Mouse (Mus musculus) adrenal gland, postnatal 14 days (tissue): ENCODE data around the gene Tbc1d16. TPM values are rescaled to one million over a fixed set of nuclear protein-coding genes. Genes with fewer than 3 reads are reported as not detected.

Experiments used
- DNase-seq: peaks from one replicate; pipeline ENCODE4 v3.0.0; 2021; ENCODE audit warnings: mixed read lengths
- total RNA-seq: library from RNA; stranded (reverse); gene quantifications from 2 replicates; pipeline ENCODE4 v1.2.3, GENCODE M21; 2021

Gene Tbc1d16
- total RNA-seq, 1 experiment from 2014 or later = 18.7 TPM

DNA sequence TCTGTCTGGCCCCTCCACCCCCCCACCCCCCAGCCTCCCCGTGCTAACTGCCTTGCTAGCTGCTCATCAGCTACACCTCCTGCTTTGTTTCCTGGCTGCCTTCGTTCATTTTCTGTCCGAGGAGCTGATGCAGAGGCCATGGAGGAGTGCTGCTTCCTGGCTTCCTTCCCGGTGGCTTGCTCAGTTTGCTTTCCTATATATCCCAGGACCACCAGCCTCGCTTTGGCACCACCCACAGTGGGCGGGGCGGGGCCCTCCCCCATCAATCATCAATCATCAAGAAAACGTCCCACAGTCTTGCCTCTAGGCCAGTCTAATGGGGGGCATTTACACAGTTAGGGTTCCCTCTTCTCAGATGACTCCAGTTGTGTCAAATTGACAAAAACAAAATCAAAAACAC, 8.1 kb upstream of the Tbc1d16 start:
- DNase-seq = no peak

DNA sequence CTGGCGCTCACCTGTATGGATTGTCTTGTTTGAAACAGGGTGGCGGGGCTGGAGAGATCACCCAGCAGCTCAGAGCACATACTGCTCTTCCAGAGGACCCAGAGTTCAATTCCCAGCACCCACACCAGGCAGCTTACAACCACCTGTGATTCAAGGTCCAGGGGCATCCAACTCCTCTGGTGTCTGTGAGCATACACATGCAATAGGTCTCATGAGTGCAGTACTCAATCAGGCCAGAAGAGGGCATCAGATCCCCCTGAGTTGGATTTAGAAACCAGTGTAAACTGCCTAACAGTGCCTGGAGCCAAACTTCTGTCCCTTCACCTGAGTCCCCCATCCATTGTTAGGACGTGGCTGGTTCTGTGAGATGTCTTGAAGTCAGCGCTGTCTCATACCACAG, 7.3 kb upstream of the Tbc1d16 start:
- peak; percentile 67 for DNase-seq

DNA sequence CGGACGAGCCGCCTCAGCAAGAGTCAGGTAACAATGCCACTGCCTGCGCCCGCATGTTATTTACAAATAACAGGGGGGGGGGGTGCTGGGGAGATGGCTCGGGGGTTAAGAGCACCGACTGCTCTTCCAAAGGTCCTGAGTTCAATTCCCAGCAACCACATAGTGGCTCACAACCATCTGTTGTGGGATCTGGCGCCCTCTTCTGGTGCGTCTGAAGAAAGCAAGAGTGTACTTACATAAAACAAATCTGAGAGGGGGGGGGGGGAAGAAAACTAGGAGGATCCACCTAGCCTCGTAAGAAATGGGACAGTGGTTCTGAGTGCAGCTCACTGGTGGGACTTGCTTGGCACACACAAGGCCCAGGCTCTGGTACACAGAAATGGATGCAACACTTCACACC, 6.5 kb upstream of the Tbc1d16 start:
- no peak for DNase-seq

DNA sequence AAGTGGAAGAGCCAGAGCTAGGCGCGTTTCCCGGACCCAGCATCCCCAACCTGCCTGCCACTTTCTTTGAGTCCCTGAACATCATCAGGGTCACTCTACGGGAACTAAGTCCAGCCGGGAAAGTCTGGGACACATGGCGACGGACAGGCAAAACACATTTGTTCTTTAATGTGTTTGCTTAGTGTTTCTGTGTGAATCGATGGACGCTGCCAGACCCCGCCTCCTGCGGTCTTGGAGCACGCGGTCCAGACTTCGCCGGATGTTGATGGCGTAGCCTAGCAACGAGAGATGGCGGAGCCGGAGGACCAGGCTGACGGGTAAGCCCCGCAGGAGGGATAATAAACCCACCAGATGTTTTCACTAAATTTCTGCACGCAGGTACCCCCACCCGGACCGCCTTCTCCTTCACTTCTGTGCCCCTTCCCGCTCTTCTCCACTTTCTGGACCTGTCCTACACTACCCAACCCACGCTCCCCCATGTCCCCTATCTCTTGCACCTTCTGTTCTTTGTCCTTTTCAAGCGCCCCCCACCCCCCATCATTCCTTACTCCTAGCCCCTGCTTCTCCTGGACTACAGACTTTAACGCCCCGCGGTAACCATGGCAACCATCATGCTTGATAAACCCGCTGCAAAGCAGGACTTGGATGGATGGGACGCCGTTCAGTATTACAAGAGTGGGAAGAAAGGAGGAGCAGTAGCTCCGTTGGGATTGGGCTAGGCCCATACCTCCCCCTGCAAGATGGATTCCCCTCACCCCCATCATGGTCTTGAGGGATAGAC, 737 bp upstream of the Tbc1d16 start:
- peak; percentile 77 for DNase-seq

DNA sequence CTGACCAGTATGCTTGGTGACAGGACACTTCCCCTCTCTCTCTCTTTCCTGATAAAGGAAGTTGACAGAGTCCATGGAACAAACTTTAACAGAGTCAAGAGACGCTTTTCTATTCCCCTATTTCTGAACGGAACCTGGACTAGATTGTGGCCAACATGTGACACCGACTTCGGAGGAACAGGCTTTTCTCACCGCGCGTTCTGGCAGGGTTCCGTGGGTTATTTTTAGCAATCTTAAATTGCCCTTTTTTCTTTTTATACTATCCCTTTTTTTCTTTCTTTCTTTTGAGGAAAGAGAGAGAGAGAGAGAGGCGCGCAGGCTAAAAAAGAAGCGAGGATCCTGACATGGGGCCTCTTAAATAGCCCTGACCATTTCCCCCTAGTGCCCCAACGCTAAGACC, 708 bp downstream of the Tbc1d16 start:
- no peak for DNase-seq

DNA sequence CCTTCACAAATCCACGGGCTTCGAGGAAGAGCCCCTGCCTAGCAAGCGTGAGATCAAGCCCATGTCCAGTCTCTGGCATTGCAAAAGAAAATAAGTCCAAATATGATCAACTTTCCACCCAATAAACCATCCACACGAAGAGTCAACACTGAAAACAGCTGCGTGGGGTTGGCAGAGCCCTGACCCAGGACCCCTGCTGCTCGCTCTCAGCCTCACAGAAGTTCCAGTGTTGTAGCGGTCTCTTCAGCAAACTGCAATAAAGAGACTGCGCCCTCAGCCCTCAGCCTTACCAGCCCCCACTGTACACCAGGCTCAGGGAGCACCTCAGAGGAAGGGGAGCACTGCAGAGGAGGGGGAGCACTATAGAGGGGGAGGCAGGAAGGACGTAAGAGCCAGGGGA, 2.7 kb downstream of the Tbc1d16 start:
- DNase-seq = no peak

DNA sequence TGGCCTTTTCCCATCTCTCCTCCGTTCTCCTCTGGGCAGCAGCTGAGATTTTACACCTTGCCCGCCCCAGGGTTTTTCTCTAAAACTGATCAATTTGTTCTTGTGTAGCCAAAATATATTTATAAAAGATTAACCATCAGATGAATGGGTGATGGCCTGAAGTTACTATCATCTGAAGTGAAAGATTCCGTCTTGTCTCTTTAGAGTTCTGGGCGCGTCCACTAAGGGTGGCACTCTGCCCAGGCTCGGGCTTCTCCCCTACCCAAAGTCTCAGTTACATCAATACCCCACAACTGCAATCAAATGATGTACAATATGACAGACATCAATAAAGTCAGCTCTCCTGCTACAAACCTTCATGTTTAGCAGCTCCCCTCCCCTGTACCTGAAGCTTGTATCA, 3.4 kb downstream of the Tbc1d16 start:
- no peak for DNase-seq

DNA sequence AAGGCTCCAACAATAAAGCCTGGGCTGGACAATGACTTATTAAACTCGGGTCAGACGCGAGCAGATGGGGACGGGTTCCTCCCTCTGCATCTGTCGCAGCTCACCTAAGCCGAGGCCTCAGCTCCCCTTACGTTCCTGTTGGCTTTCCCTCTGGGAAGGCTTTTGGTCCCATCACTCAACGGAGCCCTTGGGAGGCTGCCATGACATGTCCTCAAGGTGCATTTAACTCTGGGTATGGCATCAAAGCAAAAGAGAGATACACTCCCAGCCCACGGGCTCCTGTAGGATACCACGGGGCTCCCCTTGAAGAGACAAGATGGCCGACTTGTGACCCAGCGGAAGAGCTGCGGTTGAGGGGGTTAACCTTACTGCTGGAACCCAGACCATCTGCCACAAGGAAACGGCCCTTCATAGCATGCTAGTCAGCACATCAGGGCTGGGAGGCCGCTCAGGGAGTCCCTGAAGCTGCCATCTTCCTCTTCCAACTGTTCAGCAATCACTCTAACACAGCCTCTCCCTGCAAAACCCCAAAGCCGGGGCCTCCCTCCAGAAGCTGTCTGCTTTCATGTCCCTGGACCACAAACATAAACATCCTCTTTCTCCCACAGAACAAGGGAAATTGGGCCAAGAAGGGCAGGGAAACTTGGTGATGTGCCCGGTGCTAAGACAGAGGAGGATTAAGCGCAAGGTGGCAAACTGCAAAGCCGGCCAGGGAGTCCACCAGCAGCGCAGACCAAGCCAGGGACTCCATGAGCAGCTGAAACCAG, 5.0 kb downstream of the Tbc1d16 start:
- peak; percentile 29 for DNase-seq

DNA sequence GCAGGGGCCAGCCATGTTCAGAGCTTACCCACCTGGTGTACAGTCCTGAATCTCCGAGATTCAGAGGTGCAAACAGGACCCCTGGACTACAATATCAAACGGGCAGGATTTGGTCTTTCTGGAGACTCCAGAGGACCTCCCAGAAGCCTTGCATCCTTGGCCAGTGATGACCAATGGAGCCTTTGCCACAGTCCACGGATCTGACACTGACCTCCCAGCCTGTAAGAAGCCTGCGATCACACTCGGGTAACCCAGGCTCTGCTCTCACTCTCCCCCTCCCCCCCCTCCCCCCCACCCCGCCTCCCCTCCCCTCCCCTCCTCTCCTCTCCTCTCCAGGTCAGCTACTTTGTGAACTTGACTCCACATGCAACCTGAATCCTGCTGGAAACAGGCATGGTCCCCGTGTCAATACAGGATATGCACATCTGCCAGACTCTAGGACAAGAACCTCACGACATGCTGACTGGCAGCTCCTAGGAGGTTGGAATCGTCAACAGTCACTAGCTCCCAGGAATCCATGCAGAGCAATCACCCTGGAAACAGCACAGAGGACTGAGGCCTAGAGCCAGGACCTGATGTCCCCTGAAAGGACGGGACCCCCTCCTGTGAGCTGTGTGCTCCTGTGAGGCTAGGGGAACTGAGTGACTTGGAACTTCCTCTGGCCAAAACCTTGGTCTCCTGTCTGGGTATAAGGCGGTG, 6.3 kb downstream of the Tbc1d16 start:
- DNase-seq = no peak

DNA sequence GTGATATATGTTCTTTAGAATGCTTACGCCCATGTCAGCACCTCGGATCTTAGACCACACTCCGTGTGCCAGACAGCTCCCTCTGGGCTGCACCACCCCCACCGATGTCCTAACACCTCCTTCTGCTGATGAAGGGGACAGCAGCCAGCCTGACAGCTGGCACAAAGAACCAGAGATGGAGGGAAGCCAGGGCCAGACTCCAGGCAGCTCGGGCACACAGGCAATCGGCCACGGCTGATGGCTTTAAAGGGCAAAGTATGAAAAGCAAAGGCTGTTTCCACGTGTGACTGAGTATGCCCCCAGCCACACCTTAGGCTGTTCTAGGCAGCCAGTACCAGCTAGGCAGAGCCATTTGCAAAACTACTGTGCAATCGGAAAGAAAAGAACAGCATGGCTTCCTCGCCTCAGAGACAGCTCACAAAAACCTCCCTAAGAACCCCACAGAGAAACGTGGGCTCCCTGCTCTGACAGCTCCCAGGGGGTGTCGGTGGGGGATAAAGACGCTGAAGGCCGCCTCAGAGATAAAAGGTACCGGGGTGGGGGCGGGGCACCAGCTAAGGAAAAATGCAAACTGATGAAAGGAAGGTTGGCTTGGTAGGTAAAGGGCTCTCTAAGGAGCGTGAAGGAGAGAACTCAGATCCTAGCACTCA, 8.4 kb downstream of the Tbc1d16 start:
- DNase-seq = peak; percentile 78

DNA sequence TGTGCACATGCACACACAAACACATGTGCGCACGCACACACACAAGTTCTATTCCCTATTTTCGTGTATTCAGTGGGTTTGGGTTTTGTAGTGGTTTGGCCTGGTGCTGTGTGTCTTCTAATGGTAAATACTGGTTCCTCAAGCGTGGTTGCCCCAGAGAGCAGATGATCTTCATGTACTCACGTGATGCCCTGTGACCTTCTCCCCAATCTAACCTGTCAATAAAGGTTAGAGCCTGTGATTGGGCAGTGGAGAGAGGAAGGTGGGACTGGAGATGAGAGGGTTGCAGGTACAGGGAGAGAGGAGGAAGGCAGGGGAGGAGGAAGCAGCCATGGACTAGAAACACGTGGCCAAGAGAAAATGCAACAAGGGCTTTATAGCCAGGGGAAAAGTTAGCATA, 10.4 kb downstream of the Tbc1d16 start:
- DNase-seq = no peak

DNA sequence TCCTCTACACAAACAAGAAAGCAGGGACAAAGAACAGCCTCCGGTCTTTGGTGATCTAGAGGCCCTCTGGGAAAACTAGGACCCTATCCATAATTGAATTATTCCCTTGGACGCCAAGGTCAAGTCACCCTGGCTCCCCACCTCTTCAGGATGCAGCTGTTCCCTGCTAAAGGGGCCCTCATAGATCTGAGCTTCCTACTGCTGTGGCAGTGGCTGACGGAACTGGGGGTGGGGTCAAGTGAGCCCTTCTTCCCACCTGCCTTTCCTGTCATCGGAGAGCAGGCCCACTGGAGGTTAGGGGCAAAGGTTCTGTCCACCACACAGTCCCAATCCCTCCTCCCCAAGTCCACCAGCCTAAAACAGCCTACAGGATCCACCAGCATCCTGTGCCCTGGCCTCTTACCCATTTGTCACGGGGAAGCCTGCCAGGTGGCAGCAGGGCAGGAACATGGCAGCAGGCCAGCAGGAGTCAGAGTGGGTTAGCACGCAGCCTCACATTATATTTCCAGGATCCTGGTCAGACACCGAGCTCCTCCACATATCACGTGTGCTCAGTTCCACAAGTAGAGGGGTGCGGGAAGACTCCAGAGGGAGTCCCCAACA, 12.3 kb downstream of the Tbc1d16 start:
- DNase-seq = peak; percentile 85

DNA sequence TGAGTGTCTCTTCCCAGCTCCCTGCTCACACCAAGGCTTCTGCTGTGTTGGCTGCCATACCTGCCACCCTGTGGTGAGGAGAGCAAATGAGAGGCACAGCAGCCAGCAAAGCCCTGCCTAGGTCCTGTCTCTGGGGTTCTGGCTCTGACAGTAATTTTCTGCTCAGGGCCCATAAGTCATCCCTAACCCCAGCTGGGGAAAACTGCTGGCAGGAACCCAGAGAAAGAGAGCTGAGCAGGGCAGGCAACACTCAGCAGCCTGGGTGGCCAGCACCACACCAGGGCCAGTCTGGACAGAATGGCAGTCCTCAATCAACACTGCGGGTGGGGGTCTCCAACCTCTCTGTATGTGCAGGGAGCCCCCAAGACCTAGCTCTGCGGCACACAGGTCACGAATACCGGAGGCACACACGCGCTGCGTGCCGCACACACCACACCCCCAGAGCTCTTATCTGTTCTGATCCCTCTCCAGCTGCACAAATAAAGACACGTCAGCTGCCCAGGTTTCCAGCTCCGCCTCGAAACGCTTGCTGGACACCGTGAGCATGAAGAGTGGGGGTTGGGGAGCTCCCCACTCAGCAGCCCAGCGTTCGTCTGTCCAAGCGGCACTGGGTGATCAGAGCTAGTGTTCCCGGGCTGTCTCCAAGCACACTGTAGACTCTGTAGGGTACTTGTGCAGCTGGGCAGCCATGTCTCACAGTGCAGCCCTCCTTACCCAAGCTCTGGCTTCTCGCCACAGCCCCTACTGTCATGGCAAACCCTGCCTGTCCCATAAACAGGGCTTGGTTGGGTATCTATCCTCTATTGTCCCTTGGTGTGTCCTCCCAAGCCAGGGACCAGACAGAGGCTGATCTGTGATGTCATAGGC, 13.0 kb downstream of the Tbc1d16 start:
- peak; percentile 83 for DNase-seq

DNA sequence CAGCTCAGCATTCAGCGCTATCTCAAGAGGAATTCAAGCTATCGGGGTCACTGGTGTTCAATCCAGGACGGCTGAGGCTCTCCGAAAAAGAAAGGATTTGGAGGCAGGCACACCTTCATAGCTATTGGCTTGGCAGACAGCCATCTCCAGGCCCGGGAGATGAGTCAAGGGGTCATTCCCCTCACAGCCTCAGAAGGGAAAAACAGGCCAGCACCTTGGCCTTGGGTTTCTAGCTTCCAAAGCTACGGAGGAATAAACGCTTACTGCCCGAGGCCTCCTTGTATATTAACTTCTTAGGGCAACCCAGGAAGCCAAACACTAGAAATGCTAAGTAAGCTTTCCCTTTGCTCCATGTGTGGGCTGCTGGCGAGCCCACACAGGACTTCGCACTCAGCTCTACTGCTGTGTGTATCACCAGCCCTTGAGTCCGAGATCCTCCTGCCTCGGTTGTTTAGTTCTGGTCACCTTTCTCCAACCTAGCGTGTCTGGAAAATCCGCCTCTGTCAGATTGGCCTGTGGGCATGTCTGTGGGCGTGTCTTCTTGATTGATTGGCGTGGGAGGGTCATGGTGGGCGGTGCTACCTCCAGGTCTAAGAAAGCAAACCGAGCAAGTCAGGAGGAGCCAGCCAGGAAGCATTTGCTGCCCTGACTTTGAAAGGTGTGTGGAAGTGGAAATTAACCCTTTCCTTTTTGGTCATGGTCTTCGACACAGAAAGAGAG, 15.0 kb downstream of the Tbc1d16 start:
- DNase-seq = peak; percentile 73

DNA sequence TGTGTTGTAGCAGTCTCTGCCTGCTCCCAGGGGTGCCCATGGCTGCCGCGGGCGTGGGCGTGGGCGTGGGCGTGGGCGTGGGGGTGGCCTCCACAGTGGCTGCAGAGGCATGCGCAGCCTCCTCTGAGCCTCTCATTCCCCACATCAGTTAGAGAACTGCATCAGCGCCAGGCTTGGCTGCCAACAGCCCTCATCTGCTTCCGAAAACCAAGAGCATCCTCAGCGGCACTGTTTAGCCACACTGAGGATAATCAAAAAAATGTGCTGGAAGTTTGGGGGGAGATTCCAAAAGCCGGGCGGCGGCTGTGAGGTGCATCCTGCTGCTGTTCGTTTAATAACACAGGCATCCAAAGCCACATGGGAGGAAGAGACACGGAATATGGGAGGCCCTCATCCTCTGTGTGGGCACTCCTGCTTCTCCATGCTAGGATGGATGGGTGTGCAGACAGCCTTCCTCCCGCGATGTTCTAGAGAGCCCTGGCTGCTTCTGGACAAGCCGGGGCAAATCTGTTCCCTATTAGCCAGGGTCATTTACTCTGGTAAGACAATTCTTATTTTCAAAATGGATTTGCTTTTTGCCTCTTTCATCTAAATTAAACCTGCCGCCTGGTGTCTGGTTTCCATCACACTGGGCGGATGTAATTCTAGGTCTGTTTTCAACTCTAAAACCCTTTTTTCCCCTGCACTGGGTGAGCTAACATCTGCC, 16.5 kb downstream of the Tbc1d16 start:
- no peak for DNase-seq

DNA sequence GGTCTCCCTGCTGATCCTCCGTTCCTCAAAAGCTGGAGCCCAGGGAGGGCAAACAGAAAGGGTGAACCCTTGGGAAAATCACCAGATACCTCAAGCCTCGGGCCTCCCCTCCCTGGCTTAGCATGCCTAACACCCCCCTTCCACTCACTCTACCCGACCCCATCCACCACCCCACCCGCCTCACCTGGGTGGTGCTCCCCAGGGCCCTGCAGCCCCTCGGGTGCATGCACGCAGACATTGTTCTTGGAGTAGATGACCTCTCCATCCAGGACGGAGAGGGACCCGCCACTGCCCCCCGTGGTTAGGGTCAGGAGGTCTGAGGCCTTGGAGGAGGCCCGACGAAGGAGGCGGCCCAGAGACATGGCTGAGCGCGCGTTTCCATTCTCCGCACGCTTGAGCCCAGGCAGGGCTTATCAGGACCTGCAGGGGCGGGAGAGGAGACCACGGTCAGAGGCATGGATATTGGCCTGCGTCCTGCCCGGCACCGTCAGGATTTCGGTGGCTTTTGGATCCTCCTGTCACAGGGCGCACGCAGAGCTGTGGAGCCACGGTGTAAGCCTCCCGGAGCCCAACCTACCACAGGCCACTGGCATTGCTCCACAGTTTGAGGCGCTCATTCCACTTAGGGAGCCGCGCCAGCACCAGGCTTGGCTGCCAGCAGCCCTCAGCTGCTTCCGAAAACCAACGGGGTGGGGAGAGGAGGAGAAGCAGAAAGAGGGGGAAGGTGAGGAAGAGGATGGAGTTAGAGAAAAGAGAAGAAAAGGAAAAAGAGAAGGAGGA, 17.8 kb downstream of the Tbc1d16 start:
- peak; percentile 69 for DNase-seq

DNA sequence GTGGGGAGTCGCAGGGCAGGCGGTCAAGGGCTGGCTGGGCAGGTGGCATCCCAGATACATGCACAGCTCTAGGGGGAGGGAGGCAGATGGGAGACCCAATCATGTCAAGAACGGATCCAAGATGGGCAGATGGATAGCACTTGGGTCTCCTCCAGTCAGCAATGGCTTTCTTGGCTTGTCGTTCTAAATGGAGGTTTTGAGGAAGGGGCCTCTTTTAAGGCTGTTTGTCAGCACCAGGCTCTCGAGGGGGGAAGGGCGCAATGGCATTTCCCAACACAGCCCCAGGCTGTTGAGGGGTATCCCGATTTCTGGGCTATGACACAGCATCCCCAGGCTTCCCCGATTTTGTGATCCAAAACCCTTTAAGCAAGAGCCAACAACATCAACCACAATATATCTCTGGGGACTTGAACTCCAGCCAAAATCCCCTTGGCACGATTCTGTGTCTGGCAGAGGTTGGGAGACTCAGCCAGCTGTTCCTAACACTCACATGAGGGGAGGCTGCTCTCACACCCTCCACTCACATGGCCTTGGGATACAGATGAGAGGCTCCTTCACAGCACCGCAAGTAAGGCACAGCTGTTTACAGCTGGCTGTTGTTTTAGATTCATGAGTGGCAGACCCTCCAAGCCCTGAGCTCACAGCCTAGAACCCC, 18.8 kb downstream of the Tbc1d16 start:
- DNase-seq = peak; percentile 75

DNA sequence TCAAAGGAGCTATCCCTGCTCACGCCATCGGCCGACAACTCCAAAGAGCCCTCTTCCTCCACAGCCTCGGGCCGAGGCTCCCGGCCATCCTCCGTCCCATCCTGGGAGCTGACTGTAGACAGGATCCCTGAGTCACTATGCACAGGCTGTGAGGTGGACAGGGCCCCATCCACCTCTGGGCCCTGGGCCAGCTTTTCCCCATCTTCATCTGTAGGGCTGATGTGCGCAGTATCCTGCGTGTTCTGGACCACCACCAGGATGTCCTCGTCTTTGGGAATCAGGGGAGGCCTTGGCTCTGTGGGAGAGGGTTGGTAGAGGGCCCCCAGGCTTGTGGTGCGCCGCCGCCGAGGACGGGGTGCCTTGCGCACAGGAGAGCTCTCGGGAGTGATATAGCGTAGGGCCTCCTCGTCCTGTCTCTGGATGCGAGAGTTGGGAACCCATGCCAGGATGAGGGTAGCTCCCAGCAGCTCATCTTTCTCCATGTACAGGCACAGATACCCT, 19.4 kb downstream of the Tbc1d16 start:
- no peak for DNase-seq
